Mouse (Mus musculus): ENCODE results near the gene Cabs1. TPM values are rescaled to one million over a fixed set of nuclear protein-coding genes. Genes with fewer than 3 reads are reported as not detected.

The Cabs1 gene
- not detected in 2 replicates for polyA plus RNA-seq (2015; fragmentation: Nextera tagmentation; extraction: Ambion mirVana)

GRCm38 (mm10) chr5:87979139-87979538 is at the start of gene Cabs1:
Cabs1 (plus strand) TSS chr5:87979439.
- H3K36me3 ChIP-seq = no peaks in the 10 kb centered on the region
- H3K27ac ChIP-seq = no peak within 1 kb of the TSS
- no peak within 1 kb of the TSS for H3K9ac ChIP-seq
- no peaks in the 10 kb centered on the region for H3K9me3 ChIP-seq
- H3K4me3 ChIP-seq = no peak within 1 kb of the TSS
- 68% methylated on average over 3 of the region's 3 CpGs for WGBS
- no peak within 1 kb of the TSS for H3K4me2 ChIP-seq
- no peaks in the 10 kb centered on the region for H3K27me3 ChIP-seq
- H3K4me1 ChIP-seq = no peaks in the 10 kb centered on the region
- ATAC-seq (ENCODE audit: borderline replicate concordance, extremely low read depth, low FRiP score, low TSS enrichment) = no peak

- Histone ChIP-seq H3K9me3 (no peaks in the 10 kb centered on the region), H3K4me2 (no peak overlapping the region), H3K36me3 (no peaks in the 10 kb centered on the region), H3K27ac (no peak overlapping the region), H3K4me3 (no peak overlapping the region), H3K4me1 (no peaks in the 10 kb centered on the region), H3K9ac (no peak overlapping the region), H3K27me3 (no peaks in the 10 kb centered on the region)
- WGBS = 59% methylated on average over 1 of the region's 1 CpGs
- ATAC-seq (ENCODE audit: borderline replicate concordance, extremely low read depth, low FRiP score, low TSS enrichment) = no peak
Measured at GRCm38 (mm10) chr5:87931603-87932002, 47.6 kb upstream of the Cabs1 start.

GRCm38 (mm10) chr5:87940752-87941151 is 38.5 kb upstream of the Cabs1 start:
- Histone ChIP-seq H3K36me3 (no peaks in the 10 kb centered on the region), H3K27ac (no peak overlapping the region), H3K4me2 (no peak overlapping the region), H3K27me3 (no peaks in the 10 kb centered on the region), H3K9me3 (no peaks in the 10 kb centered on the region), H3K4me1 (no peaks in the 10 kb centered on the region), H3K4me3 (no peak overlapping the region), H3K9ac (no peak overlapping the region)
- WGBS = 35% methylated on average over 3 of the region's 3 CpGs
- no peak for ATAC-seq (ENCODE audit: borderline replicate concordance, extremely low read depth, low FRiP score, low TSS enrichment)

GRCm38 (mm10) chr5:87942515-87942914 is 36.7 kb upstream of the Cabs1 start:
- Histone ChIP-seq H3K27ac (no peak overlapping the region), H3K4me3 (no peak overlapping the region), H3K9ac (no peak overlapping the region), H3K36me3 (no peaks in the 10 kb centered on the region), H3K4me1 (no peaks in the 10 kb centered on the region), H3K27me3 (no peaks in the 10 kb centered on the region), H3K9me3 (no peaks in the 10 kb centered on the region), H3K4me2 (no peak overlapping the region)
- ATAC-seq (ENCODE audit: borderline replicate concordance, extremely low read depth, low FRiP score, low TSS enrichment) = no peak

- H3K4me3 ChIP-seq = no peak overlapping the region
- ATAC-seq (ENCODE audit: borderline replicate concordance, extremely low read depth, low FRiP score, low TSS enrichment) = no peak
- H3K4me1 ChIP-seq = no peaks in the 10 kb centered on the region
- no peak overlapping the region for H3K4me2 ChIP-seq
- no peak overlapping the region for H3K9ac ChIP-seq
- no peaks in the 10 kb centered on the region for H3K36me3 ChIP-seq
- no peaks in the 10 kb centered on the region for H3K9me3 ChIP-seq
- no peaks in the 10 kb centered on the region for H3K27me3 ChIP-seq
- no peak overlapping the region for H3K27ac ChIP-seq
Measured at GRCm38 (mm10) chr5:87951836-87952235, 27.4 kb upstream of the Cabs1 start.

GRCm38 (mm10) chr5:87969201-87969600 is 10.0 kb upstream of the Cabs1 start, which contains the start of the genes 2310003L06Rik and Gm28434:
2310003L06Rik (plus strand) TSS chr5:87969459.
Gm28434 (plus strand) TSS chr5:87969517.
- Histone ChIP-seq H3K27ac (no peak within 1 kb of the TSS), H3K4me1 (no peaks in the 10 kb centered on the region), H3K4me2 (no peak within 1 kb of the TSS), H3K4me3 (no peak within 1 kb of the TSS), H3K9ac (no peak within 1 kb of the TSS), H3K27me3 (no peaks in the 10 kb centered on the region), H3K9me3 (no peaks in the 10 kb centered on the region), H3K36me3 (no peaks in the 10 kb centered on the region)
- ATAC-seq (ENCODE audit: borderline replicate concordance, extremely low read depth, low FRiP score, low TSS enrichment) = no peak
- 63% methylated on average over 2 of the region's 2 CpGs for WGBS

GRCm38 (mm10) chr5:87982468-87983214 is 3.4 kb downstream of the Cabs1 start:
- H3K36me3 ChIP-seq = no peaks in the 10 kb centered on the region
- 58% methylated on average over 3 of the region's 3 CpGs for WGBS
- H3K27ac ChIP-seq = no peak overlapping the region
- H3K9ac ChIP-seq = no peak overlapping the region
- H3K4me2 ChIP-seq = no peak overlapping the region
- H3K9me3 ChIP-seq = no peaks in the 10 kb centered on the region
- ATAC-seq (ENCODE audit: borderline replicate concordance, extremely low read depth, low FRiP score, low TSS enrichment) = no peak
- no peaks in the 10 kb centered on the region for H3K4me1 ChIP-seq
- no peak overlapping the region for H3K4me3 ChIP-seq
- H3K27me3 ChIP-seq = no peaks in the 10 kb centered on the region

GRCm38 (mm10) chr5:88002249-88002648 is 23.0 kb downstream of the Cabs1 start, which contains the start of gene Smr3a:
Smr3a (plus strand) TSS chr5:88002549.
- WGBS = 84% methylated on average over 3 of the region's 3 CpGs
- Histone ChIP-seq H3K4me2 (no peak within 1 kb of the TSS), H3K36me3 (no peaks in the 10 kb centered on the region), H3K4me1 (no peaks in the 10 kb centered on the region), H3K9ac (no peak within 1 kb of the TSS), H3K9me3 (no peaks in the 10 kb centered on the region), H3K4me3 (no peak within 1 kb of the TSS), H3K27me3 (no peaks in the 10 kb centered on the region), H3K27ac (no peak within 1 kb of the TSS)
- no peak for ATAC-seq (ENCODE audit: borderline replicate concordance, extremely low read depth, low FRiP score, low TSS enrichment)

GRCm38 (mm10) chr5:88005241-88005640 is 26.0 kb downstream of the Cabs1 start:
- no peak overlapping the region for H3K4me2 ChIP-seq
- no peak overlapping the region for H3K9ac ChIP-seq
- no peak overlapping the region for H3K4me3 ChIP-seq
- no peak for ATAC-seq (ENCODE audit: borderline replicate concordance, extremely low read depth, low FRiP score, low TSS enrichment)
- H3K4me1 ChIP-seq = no peaks in the 10 kb centered on the region
- no peak overlapping the region for H3K27ac ChIP-seq
- no peaks in the 10 kb centered on the region for H3K27me3 ChIP-seq
- no peaks in the 10 kb centered on the region for H3K36me3 ChIP-seq
- H3K9me3 ChIP-seq = no peaks in the 10 kb centered on the region

Other genes starting within 250 kb of the Cabs1 start
- not detected in 2 replicates for gene Csn1s2a, start 204.9 kb upstream of the Cabs1 start, polyA plus RNA-seq (2015; fragmentation: Nextera tagmentation; extraction: Ambion mirVana)
- gene Csn1s2b, start 171.4 kb upstream of the Cabs1 start, polyA plus RNA-seq (2015; fragmentation: Nextera tagmentation; extraction: Ambion mirVana) = not detected in 2 replicates
- gene Prr27, start 153.8 kb upstream of the Cabs1 start, polyA plus RNA-seq (2015; fragmentation: Nextera tagmentation; extraction: Ambion mirVana) = not detected in 2 replicates
- not detected in 2 replicates for gene Odam, start 94.4 kb upstream of the Cabs1 start, polyA plus RNA-seq (2015; fragmentation: Nextera tagmentation; extraction: Ambion mirVana)
- not detected in 2 replicates for gene Csn3, start 53.9 kb upstream of the Cabs1 start, polyA plus RNA-seq (2015; fragmentation: Nextera tagmentation; extraction: Ambion mirVana)
- gene 2310003L06Rik, start 10.0 kb upstream of the Cabs1 start, polyA plus RNA-seq (2015; fragmentation: Nextera tagmentation; extraction: Ambion mirVana) = not detected in 2 replicates
- not detected in 2 replicates for gene Gm28434, start 9.9 kb upstream of the Cabs1 start, polyA plus RNA-seq (2015; fragmentation: Nextera tagmentation; extraction: Ambion mirVana)
- gene Smr3a, start 23.1 kb downstream of the Cabs1 start, polyA plus RNA-seq (2015; fragmentation: Nextera tagmentation; extraction: Ambion mirVana) = not detected in 2 replicates
- not detected in 2 replicates for gene Smr2, start 107.1 kb downstream of the Cabs1 start, polyA plus RNA-seq (2015; fragmentation: Nextera tagmentation; extraction: Ambion mirVana)
- not detected in 2 replicates for gene Gm11116, start 132.1 kb downstream of the Cabs1 start, polyA plus RNA-seq (2015; fragmentation: Nextera tagmentation; extraction: Ambion mirVana)
- gene Gm11115, start 174.7 kb downstream of the Cabs1 start, polyA plus RNA-seq (2015; fragmentation: Nextera tagmentation; extraction: Ambion mirVana) = not detected in 2 replicates